Mouse (Mus musculus): ENCODE measurements at regions not wholly inside any gene's neighbourhood (a gene's known extent, or its start where the extent isn't known, plus 50 kb on each side); places are given as distances from the start of the nearest gene placed in this dataset.

DNA sequence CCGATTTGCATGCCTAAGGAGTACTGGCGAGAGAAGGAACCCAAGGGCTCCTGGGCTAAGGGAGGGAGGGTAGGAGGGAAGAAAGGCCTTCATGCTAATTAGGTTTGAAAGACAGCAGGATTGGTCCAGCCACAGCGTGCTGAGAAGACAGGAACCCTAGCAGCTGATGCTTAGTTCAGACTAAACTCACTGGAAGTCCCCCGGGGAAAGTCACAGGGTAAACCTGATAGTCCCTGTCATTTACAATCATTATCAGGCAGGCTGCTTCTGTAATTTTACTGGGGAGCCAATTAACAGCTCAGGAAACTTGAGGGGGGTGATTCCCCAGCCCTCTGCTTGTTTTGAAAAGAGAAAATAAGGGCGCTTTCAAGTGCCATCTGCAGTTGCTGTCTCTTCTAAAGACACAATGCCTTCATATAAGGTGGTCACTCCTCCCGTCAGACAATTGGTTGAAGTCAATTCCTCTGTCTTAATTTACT is 135.9 kb downstream of the Gm45692 start:
- TF ChIP-seq CTCF (IDR thresholded peaks at IDR 0.05; ENCODE audit: low read depth, low read length) (no peak), GATA1 (IDR thresholded peaks at IDR 0.05; ENCODE audit: borderline replicate concordance, low read length) (no peak), TAL1 (conservative IDR thresholded peaks at IDR 0.05; ENCODE audit: low read depth, low read length) (no peak), POLR2AphosphoS5 (IDR thresholded peaks at IDR 0.05; ENCODE audit: insufficient replicate concordance, low read depth, low read length) (no peak), GATA2 (IDR thresholded peaks at IDR 0.05; ENCODE audit: borderline replicate concordance, low read depth, low read length) (no peak)
